Mouse (Mus musculus): ENCODE data around the gene Ahdc1.
"Not testable (repeated sequence)": the region's sequence is repeated elsewhere in the genome, so short reads cannot be mapped to it uniquely, and the experiment has no call there.

The Ahdc1 gene

GRCm38 (mm10) chr4:133083991-133084861 lies 73.2 kb downstream of the Ahdc1 start:
- in situ Hi-C loops (cut with MboI; ENCODE audit: low pct_unique_long_range_greater_than_20kb in 1 of 2, low sequenced_read_pairs in 2 of 2, unreplicated experiment in 1 of 2), result no loop called here

DNA sequence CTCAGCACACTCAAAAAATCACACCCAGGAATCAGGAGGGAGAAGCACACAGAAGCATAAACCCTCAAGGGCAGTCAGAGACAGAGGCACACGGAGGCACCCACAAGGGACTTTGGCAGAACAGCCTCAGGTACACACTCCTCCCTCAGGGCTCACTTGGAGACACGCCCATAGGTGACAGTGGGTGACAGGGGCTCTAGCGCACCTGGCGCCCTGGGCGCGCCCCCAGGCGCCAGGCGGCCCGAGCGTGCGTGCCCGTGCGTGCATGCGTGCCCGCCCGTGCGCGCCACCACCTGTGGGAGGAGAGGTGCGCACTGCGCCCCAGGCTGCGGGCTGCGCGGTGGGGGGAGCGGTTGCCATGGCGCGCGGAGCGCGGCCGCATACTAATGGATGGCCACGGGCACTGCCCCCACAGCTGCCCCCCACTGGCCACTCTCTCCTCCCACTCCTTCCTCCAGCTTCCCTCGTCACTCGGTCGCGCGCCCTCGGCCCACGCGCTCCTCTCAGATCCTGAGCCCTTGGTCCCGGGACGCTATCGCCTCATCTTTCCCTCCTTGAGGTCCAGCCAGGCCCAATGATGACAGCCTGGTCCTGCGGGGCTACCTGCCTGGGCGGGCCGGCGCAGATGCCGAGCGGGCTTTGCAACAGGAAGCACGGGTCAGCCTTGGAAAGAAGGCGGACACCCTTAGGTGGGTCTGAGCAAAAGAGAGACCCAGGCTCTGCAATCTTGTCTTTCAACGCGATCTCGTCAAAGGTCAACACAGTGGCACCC lies 74.1 kb downstream of the Ahdc1 start:
- in situ Hi-C loops (cut with MboI; ENCODE audit: low pct_unique_long_range_greater_than_20kb in 1 of 2, low sequenced_read_pairs in 2 of 2, unreplicated experiment in 1 of 2), result no loop called here

- in situ Hi-C loops (cut with MboI; ENCODE audit: low pct_unique_long_range_greater_than_20kb in 1 of 2, low sequenced_read_pairs in 2 of 2, unreplicated experiment in 1 of 2), result no loop called here
These were observed 74.8 kb downstream of the Ahdc1 start for GRCm38 (mm10) chr4:133085783-133086342.

GRCm38 (mm10) chr4:133087177-133087714 lies 76.2 kb downstream of the Ahdc1 start:
- in situ Hi-C loops (cut with MboI; ENCODE audit: low pct_unique_long_range_greater_than_20kb in 1 of 2, low sequenced_read_pairs in 2 of 2, unreplicated experiment in 1 of 2), result no loop called here

GRCm38 (mm10) chr4:133087835-133088234 lies 76.8 kb downstream of the Ahdc1 start:
- in situ Hi-C loops (cut with MboI; ENCODE audit: low pct_unique_long_range_greater_than_20kb in 1 of 2, low sequenced_read_pairs in 2 of 2, unreplicated experiment in 1 of 2), result no loop called here

- in situ Hi-C loops (cut with MboI; ENCODE audit: low pct_unique_long_range_greater_than_20kb in 1 of 2, low sequenced_read_pairs in 2 of 2, unreplicated experiment in 1 of 2), result no loop called here
These were observed 78.3 kb downstream of the Ahdc1 start for GRCm38 (mm10) chr4:133089319-133089718.

DNA sequence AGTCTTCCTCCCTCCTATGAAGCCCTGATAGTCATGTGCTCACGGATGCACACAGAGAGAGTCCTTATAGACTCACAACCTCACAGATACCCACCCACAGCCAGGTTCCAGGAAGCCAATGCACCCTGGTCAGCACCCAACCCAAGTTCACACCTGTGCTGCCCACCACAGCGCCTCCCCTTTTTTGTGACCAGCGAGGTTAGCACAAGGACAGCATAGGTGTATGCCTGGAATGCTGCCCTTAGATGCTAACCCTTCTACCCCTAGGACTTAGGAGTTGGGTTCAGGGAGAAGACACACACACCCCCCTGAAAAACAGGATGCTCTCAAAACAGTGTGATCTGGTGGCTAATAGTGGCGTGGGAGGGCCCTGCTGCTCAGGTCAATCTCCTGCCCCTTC lies 78.7 kb downstream of the Ahdc1 start:
- in situ Hi-C loops (cut with MboI; ENCODE audit: low pct_unique_long_range_greater_than_20kb in 1 of 2, low sequenced_read_pairs in 2 of 2, unreplicated experiment in 1 of 2), result no loop called here

- in situ Hi-C loops (cut with MboI; ENCODE audit: low pct_unique_long_range_greater_than_20kb in 1 of 2, low sequenced_read_pairs in 2 of 2, unreplicated experiment in 1 of 2), result no loop called here
These were observed 79.2 kb downstream of the Ahdc1 start for GRCm38 (mm10) chr4:133090276-133090719.

DNA sequence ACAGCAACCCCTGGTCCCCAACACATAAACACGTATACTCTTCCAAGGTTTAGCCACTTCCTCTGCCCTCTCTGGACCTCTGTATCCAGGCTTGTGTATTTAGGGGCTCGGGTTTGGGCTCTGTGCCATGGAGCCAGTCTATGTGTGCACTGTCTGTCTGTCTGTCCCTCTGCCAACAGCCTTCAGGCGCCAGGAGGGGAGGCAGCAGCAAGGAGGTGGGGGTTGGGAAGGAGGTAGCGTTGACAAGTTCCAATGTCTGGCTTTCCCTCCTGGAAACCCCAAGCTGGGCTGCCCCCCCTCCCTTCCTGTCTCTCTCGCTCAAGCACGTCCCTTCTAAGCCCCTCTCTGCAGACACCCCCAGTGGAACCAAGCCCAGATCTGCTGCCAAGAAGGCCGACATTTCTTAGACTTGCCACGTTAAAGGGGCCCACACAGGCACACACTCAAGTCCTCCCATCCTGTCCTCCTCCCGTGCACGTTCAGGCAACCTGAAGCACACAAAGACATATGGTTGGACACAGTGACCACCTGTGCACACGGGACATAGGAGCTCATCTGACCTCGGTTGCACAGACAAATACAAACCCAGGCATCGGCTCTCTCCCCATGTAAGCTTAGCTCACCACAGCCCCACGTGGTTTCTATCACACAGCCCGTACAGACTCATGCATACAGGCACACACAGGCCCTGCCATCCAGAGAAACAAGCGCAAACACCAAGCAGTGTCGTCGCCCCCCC lies 79.8 kb downstream of the Ahdc1 start:
- in situ Hi-C loops (cut with MboI; ENCODE audit: low pct_unique_long_range_greater_than_20kb in 1 of 2, low sequenced_read_pairs in 2 of 2, unreplicated experiment in 1 of 2), result no loop called here

DNA sequence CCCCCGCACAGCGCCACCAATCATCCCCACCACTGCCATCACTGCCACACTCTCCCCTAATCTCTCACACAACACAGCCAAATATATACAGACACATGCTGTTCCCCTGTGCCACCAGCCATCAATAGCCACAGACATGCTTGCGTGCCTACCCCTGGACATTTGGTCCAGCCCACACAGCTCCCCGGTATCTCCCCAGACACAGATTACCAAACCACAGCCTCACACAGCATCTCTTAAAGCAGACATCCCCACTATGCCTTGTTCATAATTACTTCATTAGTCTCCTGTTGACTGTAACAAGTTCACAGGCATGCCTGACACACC lies 80.4 kb downstream of the Ahdc1 start:
- in situ Hi-C loops (cut with MboI; ENCODE audit: low pct_unique_long_range_greater_than_20kb in 1 of 2, low sequenced_read_pairs in 2 of 2, unreplicated experiment in 1 of 2), result no loop called here

DNA sequence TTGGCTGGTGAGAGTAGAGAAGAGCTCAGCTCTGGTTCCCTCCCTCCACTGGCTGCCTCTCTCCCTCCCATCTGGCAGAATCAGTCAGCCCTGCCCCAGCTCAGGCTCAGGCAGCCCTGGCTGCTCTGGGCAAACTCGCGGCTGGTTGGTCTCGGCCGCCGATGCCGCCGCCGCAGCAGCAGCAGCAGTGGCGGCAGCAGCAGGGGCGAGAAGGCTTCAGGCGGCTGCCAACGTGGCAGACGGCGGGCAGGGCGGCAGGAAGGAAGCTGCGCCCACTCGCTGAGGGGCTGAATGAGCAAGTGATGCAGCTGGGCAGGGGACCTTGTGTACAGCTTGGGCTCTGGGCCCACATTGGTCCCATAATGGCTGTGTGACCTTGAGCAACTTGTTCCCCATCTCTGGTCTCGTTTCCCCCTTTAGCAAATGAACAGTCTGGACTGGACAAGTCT lies 81.4 kb downstream of the Ahdc1 start:
- in situ Hi-C loops (cut with MboI; ENCODE audit: low pct_unique_long_range_greater_than_20kb in 1 of 2, low sequenced_read_pairs in 2 of 2, unreplicated experiment in 1 of 2), result no loop called here

DNA sequence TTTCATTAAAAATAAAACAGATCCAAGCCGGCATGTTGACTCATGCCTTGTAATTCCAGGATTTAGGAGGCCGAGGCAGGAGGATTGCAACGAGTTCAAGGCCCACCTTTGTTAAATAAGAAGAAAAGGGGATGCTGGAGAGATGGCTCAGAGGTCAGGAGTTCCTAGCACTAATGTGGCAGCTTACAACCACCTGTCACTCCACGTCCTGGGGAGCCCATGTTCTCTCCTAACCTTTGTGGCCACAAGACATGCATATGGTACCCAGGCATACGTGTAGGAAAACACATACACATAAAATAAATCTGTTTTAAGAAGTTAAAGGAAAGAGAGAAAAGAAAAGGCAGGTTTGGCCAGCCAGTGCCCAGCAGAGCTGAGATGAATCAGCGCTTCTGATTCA lies 82.0 kb downstream of the Ahdc1 start:
- in situ Hi-C loops (cut with MboI; ENCODE audit: low pct_unique_long_range_greater_than_20kb in 1 of 2, low sequenced_read_pairs in 2 of 2, unreplicated experiment in 1 of 2), result no loop called here

DNA sequence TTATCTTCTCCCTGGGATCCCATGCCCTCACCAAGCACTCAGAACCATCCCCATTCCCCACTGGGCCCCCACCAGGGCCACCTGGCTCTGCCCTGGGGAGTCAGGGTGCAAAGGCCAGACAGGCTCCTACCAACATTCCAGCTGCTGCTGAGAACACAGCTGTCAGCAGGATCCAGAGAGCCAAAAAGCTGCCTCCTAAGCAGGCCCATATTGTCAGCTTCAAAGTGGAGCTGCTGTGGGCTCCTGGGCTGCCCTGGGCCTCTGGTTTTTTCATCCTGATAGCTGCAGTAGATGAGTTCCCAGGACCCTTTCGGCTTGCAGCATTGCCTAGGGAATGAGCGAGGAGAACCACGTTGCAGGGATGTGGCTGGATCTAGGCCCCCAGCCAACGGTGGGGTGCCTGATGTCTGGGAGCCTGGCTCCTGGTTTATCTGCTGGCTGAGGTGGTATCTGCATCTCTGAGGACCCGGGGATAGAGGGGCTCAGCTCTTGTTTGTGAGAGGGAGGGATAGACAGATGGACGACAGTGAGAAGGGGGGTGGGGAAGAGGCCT lies 82.5 kb downstream of the Ahdc1 start:
- in situ Hi-C loops (cut with MboI; ENCODE audit: low pct_unique_long_range_greater_than_20kb in 1 of 2, low sequenced_read_pairs in 2 of 2, unreplicated experiment in 1 of 2), result no loop called here

- in situ Hi-C loops (cut with MboI; ENCODE audit: low pct_unique_long_range_greater_than_20kb in 1 of 2, low sequenced_read_pairs in 2 of 2, unreplicated experiment in 1 of 2), result no loop called here
These were observed 83.2 kb downstream of the Ahdc1 start for GRCm38 (mm10) chr4:133094255-133094654.

DNA sequence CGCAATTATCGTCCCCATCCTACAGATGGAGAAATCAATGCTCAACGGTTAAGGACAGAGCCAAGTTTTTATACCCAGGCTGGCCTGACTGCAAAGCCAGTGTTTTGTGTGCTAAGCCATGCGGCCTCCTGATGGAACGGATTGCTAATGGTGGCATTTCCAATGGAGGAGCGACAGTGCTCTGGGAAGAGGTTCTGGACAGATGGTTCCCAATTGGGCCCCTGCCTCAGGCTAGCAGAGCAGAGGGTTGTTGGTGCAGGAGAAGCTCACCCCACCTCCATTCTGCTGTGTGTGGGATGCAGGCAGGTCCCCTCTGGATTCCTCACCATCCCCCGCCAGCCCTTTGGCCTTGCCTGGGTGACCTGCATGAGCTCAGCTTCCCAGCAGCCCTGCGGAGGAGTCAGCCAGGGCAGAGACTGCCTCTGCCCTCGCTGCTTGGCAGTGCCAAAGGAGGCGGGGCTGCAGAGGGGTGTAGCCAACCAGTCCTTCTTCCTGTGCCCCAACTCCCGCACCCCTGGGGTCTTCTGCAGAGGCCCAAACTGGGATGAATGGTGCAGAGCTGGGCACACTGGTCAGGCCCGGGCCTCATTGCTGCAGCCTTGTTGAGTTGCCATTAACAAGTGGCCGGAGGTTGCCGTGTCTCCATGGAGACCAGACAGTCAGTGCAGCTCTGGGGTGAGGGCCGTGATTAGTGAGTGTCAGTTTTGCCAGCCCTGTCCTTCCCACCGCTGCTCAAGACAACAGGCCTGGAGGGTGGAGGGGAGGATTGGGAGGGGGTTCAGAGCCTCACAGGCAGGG lies 84.1 kb downstream of the Ahdc1 start:
- in situ Hi-C loops (cut with MboI; ENCODE audit: low pct_unique_long_range_greater_than_20kb in 1 of 2, low sequenced_read_pairs in 2 of 2, unreplicated experiment in 1 of 2), result no loop called here

- in situ Hi-C loops (cut with MboI; ENCODE audit: low pct_unique_long_range_greater_than_20kb in 1 of 2, low sequenced_read_pairs in 2 of 2, unreplicated experiment in 1 of 2), result not testable (repeated sequence)
These were observed 84.6 kb downstream of the Ahdc1 start for GRCm38 (mm10) chr4:133095734-133096065.

DNA sequence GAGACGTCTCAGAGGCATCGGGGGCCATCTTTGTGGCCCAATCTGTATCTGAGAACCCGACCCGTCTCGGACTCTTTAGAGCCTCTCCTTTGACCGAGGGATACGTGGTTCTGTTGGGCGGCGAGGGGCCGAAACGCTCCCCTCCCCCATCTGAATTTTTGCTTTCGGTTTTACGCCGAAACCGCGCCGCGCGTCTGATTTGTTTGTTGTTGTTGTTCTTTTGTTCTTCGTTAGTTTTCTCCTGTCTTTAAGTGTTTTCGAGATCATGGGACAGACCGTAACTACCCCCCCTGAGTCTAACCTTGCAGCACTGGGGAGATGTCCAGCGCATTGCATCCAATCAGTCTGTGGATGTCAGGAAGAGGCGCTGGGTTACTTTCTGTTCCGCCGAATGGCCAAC lies 85.6 kb downstream of the Ahdc1 start:
- in situ Hi-C loops (cut with MboI; ENCODE audit: low pct_unique_long_range_greater_than_20kb in 1 of 2, low sequenced_read_pairs in 2 of 2, unreplicated experiment in 1 of 2), result not testable (repeated sequence)

- in situ Hi-C loops (cut with MboI; ENCODE audit: low pct_unique_long_range_greater_than_20kb in 1 of 2, low sequenced_read_pairs in 2 of 2, unreplicated experiment in 1 of 2), result no loop called here
These were observed 90.7 kb downstream of the Ahdc1 start for GRCm38 (mm10) chr4:133101751-133102150.
